Mouse (Mus musculus) thymus, postnatal 36 days (tissue): ENCODE results near the gene Dph5.
"Not testable (repeated sequence)": the region's sequence is repeated elsewhere in the genome, so short reads cannot be mapped to it uniquely, and the experiment has no call there.

ENCODE experiments used
- DNase-seq, 2 experiments: peaks; one replicate each; pipeline ENCODE4 v3.0.0; 2022; ENCODE audit warnings: mixed read lengths in 2 of 2

Dph5 gene

DNA sequence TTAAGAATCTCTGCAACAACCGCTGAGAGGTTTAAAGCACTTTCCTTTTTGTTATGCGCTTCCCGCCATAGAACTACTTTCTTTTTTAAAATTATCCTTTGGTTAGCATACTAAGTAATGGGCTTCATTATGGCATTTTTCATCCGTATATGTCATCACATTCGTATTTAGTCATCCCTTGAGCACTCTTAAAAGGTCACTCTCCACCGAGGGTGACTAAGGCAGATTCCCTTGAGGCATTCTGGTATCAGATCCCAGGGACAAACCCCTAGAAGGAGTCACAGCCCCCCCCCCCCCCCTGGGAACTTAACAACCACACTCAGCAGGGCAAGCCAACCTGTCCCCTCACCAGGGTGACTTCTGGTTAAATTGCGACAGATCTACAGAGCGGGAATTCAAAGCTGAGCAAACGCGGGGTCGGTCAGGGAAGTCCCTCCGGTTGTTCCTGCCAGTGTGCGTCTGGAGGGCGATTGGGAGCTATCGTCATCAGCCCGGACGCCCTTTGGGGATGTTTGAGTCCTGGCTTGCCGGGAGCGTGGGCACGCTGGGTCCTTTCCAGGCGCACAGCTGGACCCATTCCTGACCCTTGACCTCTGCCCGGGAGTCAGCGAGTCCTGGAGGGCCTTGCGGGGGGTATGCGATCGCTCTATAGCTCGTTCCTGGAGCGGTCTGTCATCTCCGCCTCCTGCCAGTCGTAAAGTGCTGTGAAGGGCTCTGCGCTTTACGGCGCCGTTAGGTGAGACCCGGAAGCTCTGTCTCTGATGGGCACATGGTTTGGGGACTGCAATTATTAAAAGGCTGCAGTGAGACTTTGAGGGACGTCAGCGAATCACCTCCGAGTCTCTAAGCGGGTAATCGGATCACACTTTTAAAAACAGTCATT is at the start of gene Dph5:
Dph5 (plus strand) TSS at position 411 of the 883 bp plus-strand sequence.
- peak; percentile 88 for DNase-seq

DNA sequence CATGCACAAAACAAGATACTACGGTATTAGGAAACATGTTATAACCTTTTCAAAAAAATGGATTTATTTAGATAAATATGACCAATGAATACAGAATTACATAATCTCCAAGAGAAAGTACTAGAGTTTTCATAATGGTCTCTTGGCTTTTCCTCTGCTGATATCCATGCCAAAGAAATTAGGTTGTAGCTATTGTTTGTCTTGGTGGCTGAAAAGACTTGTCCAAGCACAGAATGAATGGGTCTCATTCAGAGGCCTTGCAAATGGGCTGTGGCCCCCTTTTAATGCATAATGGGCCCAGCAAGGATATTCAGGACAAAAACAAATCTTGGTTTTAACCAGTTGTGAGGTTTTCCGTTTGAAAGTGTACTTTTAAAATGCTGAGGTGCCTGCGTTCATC is 43.1 kb upstream of the Dph5 start:
- no peak for DNase-seq

DNA sequence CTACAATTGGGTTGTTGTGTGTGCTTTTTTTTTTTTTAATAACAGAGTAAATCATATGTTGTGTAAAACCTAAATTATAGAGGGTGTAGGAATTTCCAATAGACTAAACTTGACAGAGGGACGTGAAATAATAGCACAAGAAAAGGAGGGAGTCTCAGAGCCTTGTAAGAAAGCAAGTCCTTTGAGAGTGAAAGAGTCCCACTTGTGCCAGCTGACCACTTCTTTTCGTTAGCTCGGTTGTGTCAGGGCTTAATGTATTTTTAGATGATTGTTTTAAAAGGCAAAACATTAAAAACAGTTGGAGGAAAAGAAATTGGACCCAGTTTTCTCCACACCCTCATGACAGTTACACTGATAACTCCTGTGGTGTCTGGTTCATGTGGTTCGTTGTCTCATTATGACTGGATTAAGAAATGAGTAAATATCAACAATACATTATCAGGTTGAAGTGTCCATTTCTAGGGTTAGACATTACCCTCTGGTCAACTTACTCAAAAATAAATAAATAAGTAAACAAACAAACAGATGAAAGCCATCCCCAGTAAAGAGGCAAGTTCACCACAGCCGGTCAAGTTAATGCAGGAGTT is 42.5 kb upstream of the Dph5 start:
- no peak for DNase-seq

GRCm38 (mm10) chr3:115845724-115846123 is 41.9 kb upstream of the Dph5 start:
- no peak for DNase-seq

- no peak for DNase-seq
These were observed 41.5 kb upstream of the Dph5 start for GRCm38 (mm10) chr3:115846153-115846552.

GRCm38 (mm10) chr3:115848686-115849480 is 38.8 kb upstream of the Dph5 start:
- no peak for DNase-seq

GRCm38 (mm10) chr3:115850946-115851345 is 36.7 kb upstream of the Dph5 start:
- no peak for DNase-seq

DNA sequence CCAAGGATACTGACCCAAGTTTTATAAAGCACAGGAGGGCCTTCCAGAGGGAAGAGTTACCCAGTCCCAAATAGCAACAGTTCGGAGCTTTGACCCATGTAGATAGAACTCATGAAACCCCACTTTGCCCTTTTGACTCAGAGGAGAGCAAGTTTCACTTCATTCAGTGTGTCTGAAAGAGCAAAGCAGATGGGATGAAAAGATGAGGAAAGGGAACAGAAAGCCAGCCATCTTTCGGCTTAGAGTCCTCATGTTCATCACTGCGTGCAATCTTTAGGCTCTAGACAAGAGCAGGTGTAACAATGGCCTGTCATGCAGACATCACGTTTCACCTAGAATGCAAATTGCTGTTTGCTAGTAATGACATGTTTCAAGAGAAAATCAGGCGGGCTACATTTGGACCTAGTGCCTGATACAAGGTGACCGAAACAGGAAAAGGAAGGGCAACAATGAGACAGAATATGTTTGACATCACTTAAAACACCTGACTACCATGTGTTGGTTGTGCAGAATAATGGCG is 32.9 kb upstream of the Dph5 start:
- no peak for DNase-seq

- no peak for DNase-seq
These were observed 32.1 kb upstream of the Dph5 start for GRCm38 (mm10) chr3:115855576-115855975.

GRCm38 (mm10) chr3:115856484-115857022 is 31.1 kb upstream of the Dph5 start:
- no peak for DNase-seq

DNA sequence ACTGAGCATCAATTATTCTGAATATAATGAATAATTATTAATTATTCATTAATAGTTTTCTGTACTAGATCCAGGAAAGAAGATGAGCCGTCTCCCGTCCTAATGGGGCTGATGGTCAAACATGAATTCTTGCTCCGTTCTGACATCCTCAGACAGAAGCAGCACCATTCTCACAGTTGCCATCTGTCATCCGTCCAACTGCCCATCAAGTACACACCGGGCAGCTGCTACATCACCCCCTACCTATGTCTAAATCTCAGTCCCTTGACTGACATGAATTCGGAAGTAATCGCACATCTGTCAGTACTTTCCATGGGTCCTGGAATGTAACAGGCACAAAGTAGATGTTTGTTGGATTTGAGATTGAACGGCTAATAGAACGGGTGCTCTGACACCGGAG is 30.2 kb upstream of the Dph5 start:
- DNase-seq = no peak

- DNase-seq = no peak
These were observed 28.8 kb upstream of the Dph5 start for GRCm38 (mm10) chr3:115858822-115859221.

DNA sequence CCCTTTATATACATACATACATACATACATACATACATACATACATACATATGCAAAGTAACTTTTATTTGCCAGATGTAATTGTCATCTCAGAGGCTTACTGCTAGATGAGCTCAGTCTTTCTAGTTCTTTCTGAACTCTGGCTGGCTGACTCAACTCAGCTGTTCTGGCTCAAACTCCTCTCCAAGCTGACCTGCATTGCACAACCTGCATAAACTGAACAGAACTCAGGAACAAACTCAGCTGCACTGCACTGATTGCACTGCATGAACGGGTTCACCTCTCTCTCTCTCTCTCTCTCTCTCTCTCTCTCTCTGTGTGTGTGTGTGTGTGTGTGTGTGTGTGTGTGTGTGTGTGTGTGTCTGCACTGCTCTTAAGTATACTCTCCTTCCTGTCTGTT is 26.9 kb upstream of the Dph5 start:
- DNase-seq = not testable (repeated sequence)

- DNase-seq = no peak
These were observed 24.1 kb upstream of the Dph5 start for GRCm38 (mm10) chr3:115863487-115863886.

DNA sequence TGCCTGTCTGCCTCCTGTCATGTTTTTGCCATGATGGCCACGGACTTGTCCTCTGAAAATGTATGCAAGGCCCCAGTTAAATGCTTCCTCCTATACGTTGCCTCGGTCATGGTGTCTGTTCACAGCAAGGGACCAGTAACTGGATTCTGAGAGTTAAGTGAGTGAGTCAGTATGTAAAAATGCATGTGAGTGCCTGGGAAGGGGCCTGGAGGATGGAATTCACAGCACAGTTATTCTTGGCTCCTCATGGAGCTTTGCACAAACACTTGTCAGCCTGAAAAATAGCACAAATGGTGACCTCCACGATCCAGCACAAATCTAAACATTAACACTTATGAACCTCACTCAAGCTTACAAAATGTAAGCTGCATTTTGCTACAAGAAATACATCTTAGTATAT is 20.5 kb upstream of the Dph5 start:
- no peak for DNase-seq

DNA sequence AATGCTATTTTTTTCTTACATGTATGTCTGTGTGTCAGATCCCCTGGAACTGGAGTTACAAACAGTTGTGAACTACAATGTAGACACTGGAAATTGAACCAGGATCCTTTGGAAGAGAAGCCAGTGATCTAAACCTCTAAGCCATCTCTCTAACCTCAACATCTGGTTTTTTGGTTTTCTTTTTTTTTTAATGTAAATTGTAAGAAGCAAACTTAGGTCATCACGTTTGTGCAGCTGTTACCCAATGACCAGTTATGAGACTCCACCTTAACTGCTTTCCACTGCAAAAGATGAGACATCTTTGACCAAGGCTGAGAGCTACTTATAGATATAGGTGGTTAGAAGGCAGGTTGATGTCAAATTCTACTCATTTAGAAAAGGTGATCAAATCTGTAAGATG is 19.7 kb upstream of the Dph5 start:
- DNase-seq = no peak

DNA sequence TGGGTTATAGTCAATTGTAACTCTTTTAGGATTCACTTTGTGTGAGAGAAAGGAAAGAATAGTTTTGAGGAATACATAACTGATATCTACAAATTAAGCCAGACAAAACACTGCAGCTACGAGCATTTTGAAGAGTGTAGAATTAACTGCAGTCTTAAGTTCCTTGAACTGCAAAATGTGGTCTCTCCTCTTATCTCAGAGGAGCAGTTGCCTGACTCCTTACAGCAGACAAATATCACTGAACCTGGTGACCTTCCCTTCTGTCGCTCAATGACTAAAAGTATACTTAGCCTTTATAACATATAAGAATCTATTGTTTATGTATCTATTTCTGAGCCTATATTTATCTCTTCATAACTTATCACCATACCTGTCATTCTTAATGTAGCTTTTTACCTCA is 18.3 kb upstream of the Dph5 start:
- DNase-seq = no peak

GRCm38 (mm10) chr3:115875551-115875950 is 12.1 kb upstream of the Dph5 start:
- DNase-seq = no peak

GRCm38 (mm10) chr3:115877133-115877532 is 10.5 kb upstream of the Dph5 start:
- DNase-seq = no peak

GRCm38 (mm10) chr3:115884086-115884485 is 3.6 kb upstream of the Dph5 start:
- DNase-seq = no peak

DNA sequence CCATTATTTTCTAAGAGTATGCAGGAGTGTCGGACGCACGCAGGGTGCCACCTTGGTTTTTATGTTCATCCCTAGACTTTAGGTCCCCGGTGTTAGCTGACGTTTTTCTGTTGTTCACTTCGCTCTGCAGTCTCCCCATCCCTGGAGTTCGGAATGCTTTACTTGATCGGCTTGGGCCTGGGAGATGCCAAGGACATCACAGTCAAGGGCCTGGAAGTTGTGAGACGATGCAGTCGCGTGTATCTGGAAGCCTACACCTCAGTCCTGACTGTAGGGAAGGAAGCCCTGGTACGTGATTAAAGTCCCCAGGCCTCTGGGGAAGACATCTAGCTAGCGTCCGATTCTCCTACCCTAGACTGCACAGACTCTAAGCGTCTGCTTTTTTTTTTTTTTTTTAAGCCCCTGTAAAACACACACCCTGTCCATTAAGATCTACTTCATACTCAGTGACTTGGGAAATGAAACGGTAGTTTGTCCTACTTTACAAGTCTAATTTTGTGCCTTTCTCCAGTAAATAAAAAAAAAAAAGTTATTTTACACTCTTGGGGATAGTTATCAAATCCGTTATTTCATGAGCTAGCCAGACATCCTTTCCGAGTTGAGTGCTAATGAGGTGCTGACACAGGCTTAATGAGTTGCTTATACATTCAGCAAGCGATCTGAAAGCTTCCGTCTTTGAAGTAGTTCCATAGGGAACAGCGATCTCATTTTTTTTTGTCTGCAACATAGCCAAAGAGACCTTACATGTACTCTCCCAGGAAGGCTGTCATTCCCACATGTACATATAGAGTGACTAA is 871 bp downstream of the Dph5 start:
- DNase-seq = no peak

DNA sequence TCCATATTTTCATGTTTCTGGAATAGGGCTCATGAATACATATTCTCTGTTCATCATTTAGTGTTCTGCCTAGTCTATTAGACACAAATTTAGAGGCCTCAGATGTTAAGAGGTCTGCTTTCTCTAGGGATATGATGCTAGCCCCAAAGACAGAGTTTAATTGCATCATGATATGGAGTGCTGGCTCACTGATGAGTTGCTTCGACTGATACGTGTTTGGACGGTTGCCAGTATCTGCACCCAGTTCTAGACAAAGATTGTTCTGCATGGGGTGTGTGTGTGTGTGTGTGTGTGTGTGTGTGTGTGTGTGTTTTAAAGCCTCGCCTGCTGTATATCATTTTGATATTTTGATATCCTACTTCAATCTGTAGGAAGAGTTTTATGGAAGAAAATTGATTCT is 4.7 kb downstream of the Dph5 start:
- DNase-seq = no peak
